Mouse (Mus musculus): ENCODE results near the gene Tmem132a.

GRCm38 (mm10) chr19:10813039-10813438 lies 56.7 kb downstream of the Tmem132a start:
- TF ChIP-seq CTCF (IDR thresholded peaks at IDR 0.05; ENCODE audit: low read depth, low read length) (no peak), GATA2 (IDR thresholded peaks at IDR 0.05; ENCODE audit: borderline replicate concordance, low read depth, low read length) (no peak), GATA1 (IDR thresholded peaks at IDR 0.05; ENCODE audit: borderline replicate concordance, low read length) (no peak), POLR2AphosphoS5 (IDR thresholded peaks at IDR 0.05; ENCODE audit: insufficient replicate concordance, low read depth, low read length) (no peak)

Measured in G1E (cell line).